Mouse (Mus musculus) liver, embryonic 12.5 days (tissue): ENCODE data around the gene Abhd17b. TPM values are rescaled to one million over a fixed set of nuclear protein-coding genes. Genes with fewer than 3 reads are reported as not detected.

ENCODE experiments used
- ATAC-seq: fragments of 200-750 bp; cut with Nextera tagmentation; 2 replicates; pipeline ENCODE4 v1.8.0; 2017; ENCODE audit warnings: moderate number of reproducible peaks, mild to moderate bottlenecking, moderate library complexity
- H3K27ac ChIP-seq: fragments of 300-500 bp; sonication (generic); 2 replicates; pipeline ENCODE4 v1.5.1; 2016; ENCODE audit warnings: mild to moderate bottlenecking
- H3K27me3 ChIP-seq: fragments of 300-500 bp; sonication (generic); replicated peaks from 2 replicates; pipeline ENCODE4 v1.6.1; 2016; ENCODE audit warnings: mild to moderate bottlenecking, moderate library complexity
- H3K36me3 ChIP-seq: fragments of 300-500 bp; sonication (generic); 2 replicates; pipeline ENCODE4 v1.6.1; 2016; ENCODE audit warnings: mild to moderate bottlenecking, moderate library complexity
- H3K4me1 ChIP-seq: fragments of 300-500 bp; sonication (generic); 2 replicates; pipeline ENCODE4 v1.6.1; 2016
- H3K4me2 ChIP-seq: fragments of 300-500 bp; sonication (generic); 2 replicates; pipeline ENCODE4 v1.6.1; 2016; ENCODE audit warnings: mild to moderate bottlenecking, moderate library complexity
- H3K4me3 ChIP-seq: fragments of 300-500 bp; sonication (generic); 2 replicates; pipeline ENCODE4 v1.5.1; 2016; ENCODE audit warnings: mild to moderate bottlenecking, moderate library complexity
- H3K9ac ChIP-seq: fragments of 300-500 bp; sonication (generic); 2 replicates; pipeline ENCODE4 v1.6.1; 2016; ENCODE audit warnings: mild to moderate bottlenecking, moderate library complexity
- H3K9me3 ChIP-seq: fragments of 300-500 bp; sonication (generic); replicated peaks from 2 replicates; pipeline ENCODE4 v1.6.1; 2016; ENCODE audit warnings: mild to moderate bottlenecking, moderate library complexity
- WGBS: fragments of 180-500 bp; shearing (Covaris S2); methylation state at CpG from one replicate; pipeline ENCODE4 v1.1.7; 2016; ENCODE audit not compliant: insufficient replicate concordance; 5-methylcytosine and 5-hydroxymethylcytosine counted together
- polyA plus RNA-seq: library from polyadenylated mRNA; unstranded; fragments of >200 nt; fragmentation: Nextera tagmentation; extraction: Ambion mirVana; gene quantifications from 2 replicates; pipeline ENCODE4 v1.2.1, GENCODE M21; 2016

Abhd17b gene
- polyA plus RNA-seq, 1 experiment from 2014 or later = 12.6 TPM

DNA sequence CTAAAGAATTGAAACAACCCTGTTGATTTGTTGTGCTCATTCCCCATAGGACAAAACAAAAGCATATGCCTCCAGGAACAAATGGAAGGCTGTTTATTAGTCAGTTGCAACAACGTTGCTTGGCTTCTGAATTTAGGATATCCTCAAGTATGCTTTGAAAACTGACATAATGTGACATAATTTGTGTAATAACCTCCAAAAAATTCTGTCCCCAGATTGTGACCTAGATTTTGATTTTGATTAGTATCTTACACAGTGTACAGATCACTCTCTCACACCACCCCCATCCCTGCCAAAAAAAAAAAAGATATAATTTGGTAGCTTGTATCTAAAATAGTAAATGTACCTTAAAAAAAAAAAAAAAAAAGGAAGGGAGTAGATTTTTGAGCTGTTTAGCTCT lies 7.7 kb downstream of the Abhd17b start:
- no peaks in the 10 kb centered on the region for H3K27me3 ChIP-seq
- no peak overlapping the region for H3K4me3 ChIP-seq
- no peak for ATAC-seq
- peaks cover 6% of the 10 kb centered on the region; the same call in 1 of the 2 replicates for H3K4me1 ChIP-seq
- H3K27ac ChIP-seq = no peak overlapping the region
- no peaks in the 10 kb centered on the region for H3K9me3 ChIP-seq
- no peak overlapping the region for H3K9ac ChIP-seq
- H3K4me2 ChIP-seq = no peak overlapping the region
- H3K36me3 ChIP-seq = no peaks in the 10 kb centered on the region
- 80% methylated on average over 1 of the region's 1 CpGs for WGBS

DNA sequence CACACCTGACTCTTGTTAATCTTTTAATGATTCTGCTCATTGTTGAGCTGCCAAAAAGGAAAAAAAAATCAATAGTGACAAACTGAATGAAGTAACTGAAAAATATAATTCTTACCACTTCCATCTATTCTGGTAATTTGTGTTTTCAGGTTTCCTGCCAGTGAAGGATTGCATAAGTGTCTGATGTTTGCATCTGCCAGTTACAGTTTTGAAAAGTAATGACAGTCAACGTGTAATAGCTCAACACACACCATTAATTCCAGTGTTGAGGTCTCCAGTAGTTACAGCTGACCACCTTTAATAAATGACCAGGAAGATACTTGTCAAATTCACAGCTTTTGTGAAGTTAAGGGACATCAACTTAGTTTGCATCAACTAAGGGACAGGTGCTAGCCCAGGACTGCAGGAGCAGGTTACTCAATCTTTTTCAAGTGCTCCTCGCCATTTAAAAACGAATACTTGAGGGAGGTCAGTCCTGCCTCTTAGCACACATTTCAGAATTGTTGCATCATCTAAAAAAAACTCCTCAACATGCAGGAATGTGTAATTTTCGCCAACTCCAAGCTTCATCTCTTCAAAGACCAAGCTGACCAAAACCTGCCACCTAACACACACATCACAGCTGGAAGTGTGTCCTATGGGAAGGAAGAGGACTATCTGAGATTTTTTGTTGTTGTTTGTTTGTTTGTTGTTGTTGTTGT lies 10.9 kb downstream of the Abhd17b start:
- WGBS = 71% methylated on average over 4 of the region's 4 CpGs
- no peak overlapping the region for H3K4me2 ChIP-seq
- ATAC-seq = no peak

DNA sequence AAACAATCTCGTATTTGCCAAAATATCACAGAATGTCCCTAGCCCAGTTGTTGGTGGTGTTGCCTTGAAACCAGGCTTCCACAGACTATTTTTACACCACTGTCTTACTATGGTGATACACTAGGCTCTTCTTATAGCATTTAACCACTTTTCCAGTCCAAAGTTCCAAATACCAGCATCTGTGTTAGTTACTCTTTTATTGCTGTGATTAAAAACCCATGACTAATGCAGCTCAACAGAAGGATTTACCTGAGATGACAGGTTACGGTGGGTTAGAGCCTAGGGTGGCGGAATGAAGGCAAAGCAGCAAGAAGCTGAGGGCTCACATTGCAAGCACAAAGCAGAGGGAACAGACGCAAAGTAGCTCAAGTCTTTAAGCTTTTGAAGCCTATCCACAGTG lies 16.7 kb downstream of the Abhd17b start:
- Histone ChIP-seq H3K4me3 (no peak overlapping the region), H3K9me3 (no peaks in the 10 kb centered on the region), H3K4me1 (peaks cover 8% of the 10 kb centered on the region; the same call in 1 of the 2 replicates), H3K27ac (no peak overlapping the region), H3K36me3 (no peaks in the 10 kb centered on the region), H3K9ac (no peak overlapping the region), H3K4me2 (no peak overlapping the region), H3K27me3 (no peaks in the 10 kb centered on the region)
- ATAC-seq = no peak
- 87% methylated on average over 4 of the region's 4 CpGs for WGBS

More for the DNA sequence above, 10.9 kb downstream of the Abhd17b start:
- Histone ChIP-seq H3K9ac (no peak overlapping the region), H3K27ac (no peak overlapping the region), H3K4me1 (0 out of 2 replicates have a peak, but pooled peaks cover 3% of the 10 kb centered on the region), H3K27me3 (no peaks in the 10 kb centered on the region), H3K36me3 (no peaks in the 10 kb centered on the region), H3K9me3 (no peaks in the 10 kb centered on the region), H3K4me3 (no peak overlapping the region)

DNA sequence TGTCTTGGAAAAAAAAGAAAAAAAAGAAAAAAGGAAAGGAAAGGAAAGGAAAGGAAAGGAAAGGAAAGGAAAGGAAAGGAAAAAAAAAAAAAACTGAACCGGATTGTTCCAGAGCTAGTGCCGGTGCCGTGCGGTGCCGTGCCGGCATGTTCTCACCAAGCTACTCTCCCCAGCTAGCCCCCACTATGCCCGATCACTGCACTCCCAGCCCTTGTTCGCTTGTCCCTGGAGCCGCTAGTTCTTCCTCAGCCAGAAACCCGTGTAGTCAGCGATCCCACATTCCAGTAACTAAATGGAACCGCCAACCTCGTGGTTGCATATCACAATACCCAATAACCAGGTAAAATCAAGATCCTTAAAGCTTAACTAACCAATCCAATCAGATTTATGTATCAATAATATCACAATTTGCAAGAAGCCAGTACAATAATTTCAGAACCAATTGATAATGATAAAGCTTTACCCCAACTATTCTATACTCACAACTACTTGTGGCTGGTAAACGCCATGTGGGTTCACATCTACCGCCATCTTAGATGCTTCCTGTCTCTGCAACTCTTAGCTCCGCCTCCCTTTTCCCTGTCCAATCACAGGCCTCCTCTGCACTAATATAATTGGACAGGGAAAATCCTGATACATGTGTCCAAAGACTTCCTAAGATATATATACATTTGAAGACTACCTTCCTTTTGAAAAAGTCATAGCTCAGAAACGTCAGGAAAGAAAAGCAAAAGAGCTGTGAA lies 21.5 kb downstream of the Abhd17b start:
- H3K4me3 ChIP-seq = no peak overlapping the region
- H3K27ac ChIP-seq = no peak overlapping the region
- peaks cover 6% of the 10 kb centered on the region; the same call in 1 of the 2 replicates for H3K36me3 ChIP-seq
- no peaks in the 10 kb centered on the region for H3K9me3 ChIP-seq
- 90% methylated on average over 17 of the region's 17 CpGs for WGBS
- no peak for ATAC-seq
- no peaks in the 10 kb centered on the region for H3K27me3 ChIP-seq
- H3K4me2 ChIP-seq = no peak overlapping the region
- H3K9ac ChIP-seq = no peak overlapping the region
- peaks cover 8% of the 10 kb centered on the region; the same call in 1 of the 2 replicates for H3K4me1 ChIP-seq

DNA sequence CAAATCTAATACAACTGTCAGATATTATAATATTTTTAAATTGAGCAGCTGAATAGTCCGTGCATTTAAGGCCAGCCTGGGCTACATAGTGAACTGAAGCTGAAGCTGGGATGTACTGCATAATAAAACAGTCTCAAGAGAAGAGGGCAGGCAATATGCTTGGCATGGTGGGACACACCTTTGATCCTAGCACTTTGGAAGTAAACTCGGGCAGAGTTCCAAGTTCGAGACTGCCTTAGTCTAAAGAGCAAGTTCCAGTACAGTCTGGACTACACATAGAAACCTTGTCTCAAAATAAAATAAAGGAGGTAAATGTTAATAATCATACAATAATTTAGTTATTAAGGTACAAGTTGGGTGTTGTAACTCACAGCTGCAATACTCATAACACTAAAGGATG lies 27.1 kb downstream of the Abhd17b start:
- Histone ChIP-seq H3K36me3 (peaks cover 29% of the 10 kb centered on the region), H3K9ac (no peak overlapping the region), H3K4me3 (no peak overlapping the region), H3K4me1 (no peaks in the 10 kb centered on the region), H3K27me3 (no peaks in the 10 kb centered on the region), H3K4me2 (no peak overlapping the region), H3K27ac (no peak overlapping the region), H3K9me3 (no peaks in the 10 kb centered on the region)
- no peak for ATAC-seq
- WGBS = 85% methylated on average over 3 of the region's 3 CpGs

DNA sequence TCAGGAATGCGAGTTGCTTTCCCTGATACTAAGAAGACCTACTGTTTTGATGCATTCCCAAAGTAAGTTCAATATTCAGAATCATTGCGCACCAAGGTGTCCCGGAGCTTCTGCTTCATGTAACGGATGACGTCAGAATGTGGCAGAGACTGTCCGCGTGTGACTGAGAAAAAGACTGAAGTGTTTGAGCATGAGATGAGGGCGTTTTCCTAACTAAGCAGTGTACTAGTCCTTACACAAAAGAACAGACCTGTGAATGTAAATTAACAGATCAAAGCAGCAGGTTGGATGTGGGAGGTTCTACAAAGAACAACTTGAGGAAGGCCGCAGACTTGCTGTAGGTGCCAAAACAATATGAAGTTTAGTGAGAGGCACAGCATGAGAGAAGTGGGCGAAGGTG lies 28.0 kb downstream of the Abhd17b start:
- Histone ChIP-seq H3K9me3 (no peaks in the 10 kb centered on the region), H3K27ac (no peak overlapping the region), H3K4me3 (no peak overlapping the region), H3K4me2 (no peak overlapping the region), H3K27me3 (no peaks in the 10 kb centered on the region), H3K4me1 (no peaks in the 10 kb centered on the region), H3K9ac (no peak overlapping the region), H3K36me3 (peaks cover 29% of the 10 kb centered on the region)
- no peak for ATAC-seq
- 85% methylated on average over 10 of the region's 10 CpGs for WGBS

DNA sequence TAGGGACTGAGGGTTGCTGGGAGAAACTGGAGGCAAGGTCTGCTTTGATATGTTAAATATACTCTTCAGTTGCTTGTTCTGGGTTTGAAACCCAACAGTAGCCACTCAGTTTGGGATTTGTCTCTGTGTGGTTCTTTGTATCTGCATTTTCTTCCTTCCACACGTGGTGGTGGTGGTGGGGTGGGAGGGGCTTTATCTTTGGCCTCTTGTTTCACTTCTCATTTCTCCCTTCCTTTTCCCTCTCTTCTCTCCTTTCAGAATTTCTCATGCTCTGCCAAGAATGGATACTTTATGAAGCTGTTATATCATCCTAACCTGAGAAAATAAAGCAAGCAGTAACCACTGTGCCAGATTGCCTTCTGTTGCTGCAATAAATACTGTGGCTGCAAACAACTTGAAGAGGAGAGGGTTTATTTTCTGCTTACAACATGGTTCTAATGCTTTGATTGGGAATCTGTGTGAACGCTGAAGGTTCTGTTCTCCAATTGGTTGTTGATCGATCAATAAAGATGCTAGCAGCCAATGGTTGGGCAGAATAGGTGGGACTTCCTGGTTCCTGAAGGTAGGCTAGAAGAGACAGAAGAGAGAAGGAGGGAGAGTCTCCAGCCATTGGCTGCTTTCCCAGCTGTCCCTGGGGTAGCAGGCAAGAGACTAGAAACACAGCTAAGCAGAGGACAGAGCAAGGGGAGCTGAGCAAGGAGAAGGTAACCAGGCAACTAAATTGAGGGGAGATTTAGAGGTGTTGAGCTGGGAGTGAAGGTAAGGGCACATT lies 60.5 kb downstream of the Abhd17b start:
- peak overlapping the region; percentile 2; the same call in 1 of the 2 replicates for H3K4me2 ChIP-seq
- 54% methylated on average over 3 of the region's 3 CpGs for WGBS
- H3K9me3 ChIP-seq = no peaks in the 10 kb centered on the region

DNA sequence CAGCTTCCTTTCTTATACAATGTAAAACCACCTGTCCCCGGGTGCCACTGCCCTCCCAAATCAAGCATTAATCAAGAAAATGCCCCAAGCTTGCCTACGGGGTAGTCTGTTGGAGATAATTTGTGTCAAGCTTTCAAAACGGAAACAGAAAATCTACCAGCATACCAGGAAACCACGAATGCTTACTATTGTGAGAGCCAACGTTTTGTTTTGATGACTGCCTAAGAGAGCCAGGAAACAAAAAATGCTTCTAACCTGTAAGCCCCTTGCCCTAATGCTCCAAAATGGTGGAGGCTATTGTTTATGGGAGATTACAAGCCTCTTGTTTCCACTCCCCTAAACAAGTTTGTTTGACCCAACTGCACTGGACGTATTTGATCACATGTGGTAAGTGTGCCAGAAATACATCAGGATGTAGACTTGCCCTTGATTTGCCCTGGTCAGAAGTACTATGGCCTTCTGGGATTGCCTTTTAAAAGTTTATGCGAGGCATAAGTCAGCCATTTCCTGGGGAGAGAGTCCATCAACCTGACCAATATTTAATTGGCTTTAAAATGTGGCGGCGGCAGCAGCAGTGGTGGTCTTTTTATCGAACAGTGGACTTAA lies 61.4 kb downstream of the Abhd17b start:
- H3K9me3 ChIP-seq = no peaks in the 10 kb centered on the region
- no peak overlapping the region for H3K9ac ChIP-seq
- 49% methylated on average over 10 of the region's 10 CpGs for WGBS
- H3K4me3 ChIP-seq = no peak overlapping the region
- no peak for ATAC-seq
- no peaks in the 10 kb centered on the region for H3K4me1 ChIP-seq
- no peaks in the 10 kb centered on the region for H3K36me3 ChIP-seq
- no peaks in the 10 kb centered on the region for H3K27me3 ChIP-seq
- H3K27ac ChIP-seq = no peak overlapping the region
- 0 out of 2 replicates have a peak overlapping the region, but pooled peaks have one; percentile 2 for H3K4me2 ChIP-seq

More for the DNA sequence above, 60.5 kb downstream of the Abhd17b start:
- H3K27me3 ChIP-seq = no peaks in the 10 kb centered on the region
- H3K9ac ChIP-seq = no peak overlapping the region
- no peaks in the 10 kb centered on the region for H3K36me3 ChIP-seq
- no peak for ATAC-seq
- no peaks in the 10 kb centered on the region for H3K4me1 ChIP-seq
- H3K4me3 ChIP-seq = no peak overlapping the region
- H3K27ac ChIP-seq = no peak overlapping the region

DNA sequence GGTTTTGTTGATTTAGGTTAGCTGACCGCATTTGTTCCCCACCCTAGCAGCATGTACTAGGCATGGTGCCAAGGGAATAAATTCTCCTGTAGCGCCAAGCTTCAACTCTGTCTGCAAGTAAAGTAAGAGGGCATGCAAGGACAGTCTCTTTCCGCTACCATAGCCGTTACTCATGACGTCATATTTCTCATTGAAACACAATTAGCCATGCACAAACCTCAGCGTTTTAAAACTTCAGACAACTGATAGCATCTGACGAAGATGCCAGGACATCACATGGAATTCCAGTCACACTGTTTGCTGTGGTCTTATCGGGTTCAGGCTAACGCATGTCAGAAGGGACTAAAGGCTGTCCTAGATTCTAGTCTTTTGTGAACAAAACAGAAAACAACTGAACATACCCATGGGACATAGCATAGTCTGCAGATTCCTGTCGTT lies 62.0 kb downstream of the Abhd17b start:
- Histone ChIP-seq H3K27me3 (no peaks in the 10 kb centered on the region), H3K4me2 (no peak overlapping the region), H3K9me3 (no peaks in the 10 kb centered on the region), H3K9ac (no peak overlapping the region), H3K36me3 (no peaks in the 10 kb centered on the region), H3K27ac (no peak overlapping the region), H3K4me1 (no peaks in the 10 kb centered on the region), H3K4me3 (no peak overlapping the region)
- ATAC-seq = no peak
- 73% methylated on average over 10 of the region's 10 CpGs for WGBS

DNA sequence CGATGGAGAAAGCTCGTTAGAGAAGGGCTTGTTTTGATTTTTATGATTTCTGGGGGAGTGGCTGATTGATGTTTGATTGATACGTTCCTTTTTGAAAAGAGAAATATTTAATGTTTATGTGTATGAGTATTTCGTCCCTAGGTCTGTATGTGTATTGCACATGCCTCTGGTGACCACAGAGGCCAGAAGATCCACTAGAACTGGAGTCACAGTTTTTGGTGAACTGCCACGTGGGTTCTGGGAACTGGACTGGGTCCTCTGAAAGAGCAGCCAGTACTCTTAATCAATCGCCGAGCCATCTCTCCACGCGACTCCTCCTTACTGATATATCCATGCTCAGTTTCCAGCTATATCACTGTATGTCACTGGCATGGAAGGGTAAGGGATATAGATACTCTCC lies 62.5 kb downstream of the Abhd17b start:
- H3K9ac ChIP-seq = no peak overlapping the region
- no peak for ATAC-seq
- H3K27me3 ChIP-seq = no peaks in the 10 kb centered on the region
- no peaks in the 10 kb centered on the region for H3K9me3 ChIP-seq
- no peak overlapping the region for H3K4me2 ChIP-seq
- H3K27ac ChIP-seq = no peak overlapping the region
- no peaks in the 10 kb centered on the region for H3K4me1 ChIP-seq
- H3K4me3 ChIP-seq = no peak overlapping the region
- 78% methylated on average over 9 of the region's 9 CpGs for WGBS
- no peaks in the 10 kb centered on the region for H3K36me3 ChIP-seq

DNA sequence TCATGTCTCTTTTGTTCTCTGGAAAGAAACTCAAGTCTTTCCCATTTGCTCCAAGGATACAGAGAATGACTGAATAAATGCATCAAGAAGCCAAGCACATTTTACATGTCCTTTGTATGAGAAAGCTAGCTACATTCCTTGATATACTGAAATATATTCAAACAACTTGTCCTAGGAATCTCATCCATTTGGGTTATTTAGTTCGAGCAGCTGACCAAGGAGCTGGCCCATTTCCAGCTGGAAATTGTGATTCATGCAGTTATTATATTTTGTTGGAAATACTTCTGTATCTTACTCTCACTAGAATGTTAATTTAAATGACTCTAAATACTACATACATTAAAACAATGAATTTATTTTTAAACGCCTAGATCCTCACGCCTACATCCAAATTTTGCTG lies 63.5 kb downstream of the Abhd17b start:
- Histone ChIP-seq H3K27ac (no peak overlapping the region), H3K9ac (no peak overlapping the region), H3K9me3 (no peaks in the 10 kb centered on the region), H3K4me2 (no peak overlapping the region), H3K36me3 (no peaks in the 10 kb centered on the region), H3K27me3 (no peaks in the 10 kb centered on the region), H3K4me3 (no peak overlapping the region), H3K4me1 (no peaks in the 10 kb centered on the region)
- no peak for ATAC-seq
- 73% methylated on average over 3 of the region's 3 CpGs for WGBS
